Mouse (Mus musculus): ENCODE results near the gene Actr5.

The Actr5 gene

DNA sequence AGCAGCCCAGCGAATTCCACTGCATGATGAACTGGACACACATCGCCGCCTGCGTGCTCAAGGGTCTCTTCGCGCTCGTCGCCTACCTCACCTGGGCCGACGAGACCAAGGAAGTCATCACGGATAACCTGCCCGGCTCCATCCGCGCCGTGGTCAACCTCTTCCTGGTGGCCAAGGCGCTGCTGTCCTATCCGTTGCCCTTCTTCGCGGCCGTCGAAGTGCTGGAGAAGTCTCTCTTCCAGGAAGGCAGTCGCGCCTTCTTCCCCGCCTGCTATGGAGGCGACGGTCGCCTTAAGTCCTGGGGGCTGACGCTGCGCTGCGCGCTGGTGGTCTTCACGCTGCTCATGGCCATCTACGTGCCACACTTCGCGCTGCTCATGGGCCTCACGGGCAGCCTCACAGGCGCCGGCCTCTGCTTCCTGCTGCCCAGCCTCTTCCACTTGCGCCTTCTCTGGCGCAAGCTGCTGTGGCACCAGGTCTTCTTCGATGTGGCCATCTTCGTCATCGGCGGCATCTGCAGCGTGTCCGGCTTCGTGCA is 10.2 kb upstream of the Actr5 start:
- DNase-seq = no peak

DNA sequence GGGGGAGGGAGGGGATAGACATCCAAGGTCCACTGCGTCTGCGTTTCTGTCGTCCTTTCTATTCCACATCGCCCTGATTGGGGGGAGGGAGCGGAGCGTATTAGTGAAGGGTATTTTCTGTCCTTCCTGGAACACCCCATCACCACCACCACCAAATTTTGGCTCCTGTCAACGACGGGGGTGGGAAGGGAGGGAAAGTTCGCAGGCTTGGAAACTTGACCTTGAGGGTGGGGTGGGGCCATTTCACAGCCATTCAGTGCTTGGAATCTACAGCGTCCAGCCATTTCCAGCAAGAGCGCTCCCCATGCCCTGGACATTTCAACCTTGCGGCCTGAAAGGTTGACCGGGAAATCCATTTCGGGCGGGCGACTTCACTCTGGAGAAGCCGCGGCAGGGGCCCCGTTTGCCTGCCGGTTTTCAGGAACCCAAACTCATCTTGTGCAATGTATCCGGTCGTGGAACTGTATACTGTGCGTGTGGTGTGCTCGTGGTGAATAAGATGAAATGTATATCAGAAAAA is 9.5 kb upstream of the Actr5 start:
- DNase-seq = no peak

- no peak for DNase-seq
Measured at GRCm38 (mm10) chr2:158615702-158616101, 9.0 kb upstream of the Actr5 start.

DNA sequence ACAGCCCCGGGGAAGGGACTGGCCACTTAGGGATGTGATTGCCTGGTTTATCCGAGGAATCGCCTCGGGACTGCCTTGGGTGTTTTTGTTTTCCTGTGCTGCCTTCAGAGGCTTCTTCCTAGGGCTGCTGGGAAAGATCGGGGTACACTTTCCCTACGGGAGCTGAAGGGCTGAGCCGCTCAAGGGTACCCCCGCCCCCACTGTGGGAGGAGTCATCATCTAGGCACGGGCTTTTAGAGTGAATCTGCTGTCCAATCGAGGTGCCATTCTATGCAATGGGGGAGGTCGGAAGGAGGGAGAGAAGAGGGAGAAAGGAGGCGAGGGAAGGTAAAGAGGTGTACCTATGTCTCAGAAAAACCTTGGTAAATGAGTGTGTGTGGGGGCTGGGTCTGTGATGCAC is 8.4 kb upstream of the Actr5 start:
- DNase-seq = no peak

DNA sequence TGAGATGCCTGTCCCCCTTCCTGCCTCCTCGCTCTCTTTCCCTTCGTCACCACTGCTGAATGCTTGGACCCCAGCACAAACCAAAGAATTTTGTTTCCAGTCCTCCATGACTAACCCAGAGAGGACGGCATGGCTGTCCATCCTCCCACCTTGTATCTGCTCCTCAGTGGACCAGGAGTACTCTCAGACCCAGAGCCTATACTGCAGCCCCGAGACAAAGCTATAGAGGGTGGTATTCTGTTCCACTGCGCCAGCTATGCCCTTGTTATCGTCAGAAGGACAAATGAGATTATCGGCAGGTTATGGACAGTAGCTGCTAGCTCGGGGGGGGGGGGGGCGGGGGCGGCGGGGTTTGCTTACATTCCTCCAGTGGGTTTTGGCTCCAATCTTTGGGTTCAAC is 7.9 kb upstream of the Actr5 start:
- DNase-seq = no peak

- DNase-seq = no peak
Measured at GRCm38 (mm10) chr2:158625231-158625630, 543 bp downstream of the Actr5 start.

- no peak for DNase-seq
Measured at GRCm38 (mm10) chr2:158625697-158626096, 1.0 kb downstream of the Actr5 start.

- no peak for DNase-seq
Measured at GRCm38 (mm10) chr2:158628858-158629257, 4.2 kb downstream of the Actr5 start.

DNA sequence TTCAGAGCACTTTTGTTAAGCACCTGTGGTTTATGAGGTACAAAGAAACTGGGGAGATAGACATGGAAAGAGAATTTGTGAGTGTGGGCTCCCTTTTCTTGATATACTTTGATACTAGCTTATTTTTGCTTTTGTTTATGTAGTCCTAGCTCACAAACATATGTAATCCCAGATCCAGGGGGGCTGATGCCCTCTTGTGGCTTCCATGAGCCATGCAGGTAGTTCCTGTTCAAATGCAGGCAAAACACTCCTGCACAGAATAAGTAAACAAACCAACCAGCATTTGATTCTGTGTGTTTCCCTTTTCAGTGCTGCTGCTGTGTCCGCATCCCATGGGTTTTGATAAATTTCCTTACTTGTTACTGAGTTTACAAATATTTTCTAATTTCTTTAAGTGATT is 4.7 kb downstream of the Actr5 start:
- DNase-seq = peak; percentile 47

GRCm38 (mm10) chr2:158631873-158632272 is 7.2 kb downstream of the Actr5 start:
- DNase-seq = no peak

GRCm38 (mm10) chr2:158641869-158642268 is 17.2 kb downstream of the Actr5 start:
- DNase-seq = peak; percentile 84

DNA sequence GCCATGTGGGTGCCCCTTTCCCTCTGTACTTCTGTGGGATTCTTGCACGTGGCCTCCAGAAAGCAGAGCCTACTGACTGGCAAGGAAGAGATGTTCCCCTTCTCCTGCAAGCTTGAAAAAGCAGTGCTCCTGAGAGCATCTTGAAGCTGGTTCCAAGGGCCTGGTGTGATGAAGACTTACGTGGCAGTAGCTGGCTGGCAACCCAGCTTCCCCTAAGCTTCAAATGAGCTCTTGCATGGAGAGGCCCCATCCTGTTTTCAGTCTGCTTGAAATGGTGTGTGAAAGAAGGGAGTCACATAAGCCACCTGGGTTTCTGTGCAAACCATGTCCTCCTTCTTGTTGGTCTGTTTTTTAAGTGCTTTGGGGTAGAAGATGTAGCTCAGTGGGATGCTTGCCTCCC is 17.9 kb downstream of the Actr5 start:
- DNase-seq = no peak

- no peak for DNase-seq
Measured at GRCm38 (mm10) chr2:158643791-158644190, 19.1 kb downstream of the Actr5 start.

DNA sequence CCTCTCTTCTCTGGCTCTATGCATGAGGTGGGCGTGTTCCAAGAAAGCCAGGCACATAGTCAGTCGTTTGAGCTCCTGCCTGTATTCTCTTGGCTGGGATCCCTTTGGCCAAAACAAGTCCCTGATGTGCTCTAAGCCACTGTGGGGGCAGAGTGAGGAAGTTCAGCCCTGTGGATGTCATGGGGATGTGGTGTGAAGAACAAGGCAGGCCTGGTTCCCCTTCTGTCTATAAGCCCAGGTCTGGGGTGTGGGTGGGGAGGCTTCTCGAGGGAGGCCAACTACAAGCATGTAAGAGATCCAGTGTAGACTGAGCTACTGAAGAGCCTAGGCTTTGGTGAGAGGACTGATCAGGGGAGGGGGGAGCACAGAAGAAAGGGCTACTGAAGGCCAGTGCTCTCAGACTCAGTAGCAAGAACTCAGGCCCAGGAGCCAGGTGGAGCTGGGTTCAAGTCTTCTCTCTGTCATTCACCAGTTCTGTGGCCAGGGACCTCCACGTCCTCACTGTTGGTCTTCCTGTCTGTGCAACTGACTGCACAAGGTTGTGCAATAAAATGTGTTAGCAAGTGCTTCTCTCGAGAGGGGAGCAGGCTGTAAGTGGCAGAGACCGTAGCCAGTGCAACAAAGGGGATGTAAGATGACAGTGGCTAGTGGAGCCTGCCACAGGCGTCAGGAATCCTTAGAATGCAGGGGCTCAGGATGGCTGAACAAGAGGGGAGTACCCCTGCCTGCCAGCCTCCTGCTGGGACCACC is 26.6 kb downstream of the Actr5 start:
- DNase-seq = no peak

GRCm38 (mm10) chr2:158652985-158653384 is 28.3 kb downstream of the Actr5 start:
- DNase-seq = peak; percentile 87

DNA sequence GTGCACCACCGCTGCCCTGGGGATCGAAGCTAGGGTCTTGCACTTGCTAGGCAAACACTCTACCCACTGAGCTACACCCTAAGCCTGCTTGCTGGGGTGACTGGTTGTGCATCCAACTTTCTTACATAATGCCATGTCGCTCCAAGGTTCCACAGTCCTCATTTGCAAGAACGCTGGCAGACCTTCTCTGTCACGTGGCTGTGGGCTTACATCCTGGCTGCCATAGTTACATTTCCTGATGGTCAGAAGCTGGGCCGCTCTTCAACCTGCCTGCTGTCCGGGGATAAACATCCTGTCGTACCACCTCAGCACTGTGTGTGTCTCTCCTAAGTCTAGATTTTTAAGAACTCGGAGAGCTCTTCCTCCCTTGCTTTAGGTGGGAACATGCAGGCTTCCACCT is 30.0 kb downstream of the Actr5 start:
- peak; percentile 65 for DNase-seq

GRCm38 (mm10) chr2:158655806-158656205 is 31.1 kb downstream of the Actr5 start:
- DNase-seq = no peak

- peak; percentile 76 for DNase-seq
Measured at GRCm38 (mm10) chr2:158658822-158659221, 34.1 kb downstream of the Actr5 start.

GRCm38 (mm10) chr2:158659346-158659745 is 34.7 kb downstream of the Actr5 start:
- no peak for DNase-seq

- DNase-seq = no peak
Measured at GRCm38 (mm10) chr2:158665098-158665497, 40.4 kb downstream of the Actr5 start, which contains the start of gene Ppp1r16b. Ppp1r16b (plus strand) TSS chr2:158665398.

DNA sequence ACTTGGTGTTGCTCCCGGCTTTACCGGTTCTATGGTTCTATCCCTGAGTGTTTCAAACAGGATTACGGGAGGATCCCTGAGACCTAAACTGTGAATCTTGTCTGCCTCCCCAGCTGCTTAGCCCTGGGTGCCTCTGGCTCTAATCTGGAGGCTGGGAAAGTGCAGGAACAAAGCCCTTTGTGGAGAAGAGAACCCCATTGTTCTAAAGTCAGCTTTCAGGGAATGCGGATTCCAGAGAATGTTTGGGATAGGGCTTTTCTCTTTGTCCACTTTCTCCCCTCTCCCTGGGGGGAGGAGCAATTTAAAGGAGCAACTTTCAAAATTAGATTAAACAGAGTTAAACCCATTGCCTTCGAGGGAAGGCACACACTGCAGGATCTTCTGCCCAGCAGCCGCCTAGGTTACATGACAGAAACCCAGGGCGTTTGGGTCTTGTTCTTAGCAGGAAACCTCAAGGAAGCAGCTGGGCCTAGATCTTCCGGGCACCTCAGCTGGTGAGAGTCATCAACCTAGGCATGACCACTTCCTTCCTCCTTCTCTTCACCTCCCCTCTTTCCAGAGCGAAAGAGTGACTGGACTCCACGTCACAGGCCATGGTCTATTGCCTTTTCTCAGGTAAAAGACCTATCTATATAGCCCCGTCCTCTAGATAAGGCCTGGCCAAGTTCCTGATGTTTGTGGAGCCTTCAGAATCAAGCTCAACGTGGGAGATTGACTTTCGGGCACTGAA is 41.5 kb downstream of the Actr5 start:
- no peak for DNase-seq

DNA sequence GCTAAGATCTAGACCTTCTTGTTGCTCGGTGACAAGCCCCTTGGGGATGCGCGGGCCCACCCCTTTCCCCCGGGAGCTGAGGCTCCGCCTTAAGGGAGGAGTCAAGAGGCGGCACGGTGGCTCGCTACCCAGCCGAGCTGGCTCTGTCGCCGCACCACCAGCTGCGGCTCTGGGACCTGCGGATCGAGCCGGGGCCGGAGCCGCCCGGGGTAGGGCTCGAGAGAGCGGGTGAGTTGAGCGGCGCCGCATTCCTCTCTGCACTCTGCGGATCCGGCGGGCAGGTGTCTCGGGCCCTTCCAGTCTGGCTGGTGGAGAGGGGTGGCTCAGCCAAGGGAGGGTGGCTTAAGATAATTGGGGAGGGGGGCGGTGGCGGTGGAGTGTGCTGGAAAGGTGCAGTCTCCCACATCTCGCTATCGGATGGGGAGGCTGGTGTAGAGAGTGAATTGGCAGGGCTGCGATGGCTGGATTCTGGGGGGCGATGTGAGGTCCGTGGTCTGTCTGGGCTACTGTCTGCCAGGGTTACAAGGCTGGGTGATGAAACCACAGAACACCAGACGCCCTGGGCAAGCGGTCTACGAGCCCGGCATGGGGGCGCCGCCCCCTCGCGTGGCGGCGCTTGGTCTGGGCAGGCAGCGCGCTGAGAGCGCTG is 42.5 kb downstream of the Actr5 start:
- peak; percentile 74 for DNase-seq
